Mouse (Mus musculus): ENCODE measurements around the gene 2510009E07Rik.

The 2510009E07Rik gene

GRCm38 (mm10) chr16:21631815-21632222 is 62.6 kb downstream of the 2510009E07Rik start:
- DNase-seq = no peak

DNA sequence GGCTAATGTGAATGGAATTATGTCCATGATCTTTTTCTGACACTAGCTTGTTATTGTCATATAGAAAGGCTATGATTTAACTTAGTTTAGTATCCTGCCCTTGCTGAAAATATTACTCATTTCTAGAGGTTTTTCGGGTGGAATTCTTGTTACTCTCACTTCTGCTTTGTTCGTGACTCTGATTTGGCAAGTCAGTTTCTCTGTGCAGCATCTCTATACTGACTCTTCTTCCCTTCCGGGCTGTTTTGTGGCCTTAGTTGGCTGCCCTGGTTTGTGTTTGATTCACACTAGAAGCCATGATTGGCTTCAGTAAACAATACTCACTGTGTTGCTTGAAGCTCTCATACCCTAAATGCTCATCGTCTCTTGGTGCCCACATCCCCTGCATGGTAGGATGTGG is 63.9 kb downstream of the 2510009E07Rik start:
- no peak for DNase-seq

DNA sequence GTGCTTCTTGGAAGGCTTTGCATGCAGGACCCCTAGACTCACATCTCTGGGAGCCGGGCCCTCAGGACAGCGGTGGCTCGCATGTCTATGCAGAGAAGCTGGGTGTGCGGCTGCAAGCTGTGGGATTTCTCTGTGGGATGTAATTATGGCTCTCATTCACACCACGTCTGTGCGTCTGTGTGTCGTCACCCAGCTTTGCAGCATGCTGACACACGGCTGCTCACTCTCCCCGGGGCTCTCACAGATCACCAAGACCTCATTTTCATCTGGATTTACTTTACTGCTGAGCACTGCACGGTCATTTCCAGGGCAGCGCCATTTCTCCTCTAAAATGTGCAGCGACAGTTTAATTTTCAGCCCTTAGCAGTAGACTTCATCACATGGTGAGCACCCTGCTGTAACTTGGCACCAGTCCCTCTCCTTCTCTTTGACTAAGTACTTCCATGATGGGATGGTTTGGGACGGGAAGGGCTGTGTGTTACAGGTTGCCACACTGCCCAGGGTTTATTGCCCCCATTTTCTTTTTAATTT is 66.3 kb downstream of the 2510009E07Rik start:
- DNase-seq = no peak

- DNase-seq = peak; percentile 49
Observed at GRCm38 (mm10) chr16:21627248-21627647, 67.2 kb downstream of the 2510009E07Rik start.

- no peak for DNase-seq
Observed at GRCm38 (mm10) chr16:21625784-21626634, 68.5 kb downstream of the 2510009E07Rik start.

DNA sequence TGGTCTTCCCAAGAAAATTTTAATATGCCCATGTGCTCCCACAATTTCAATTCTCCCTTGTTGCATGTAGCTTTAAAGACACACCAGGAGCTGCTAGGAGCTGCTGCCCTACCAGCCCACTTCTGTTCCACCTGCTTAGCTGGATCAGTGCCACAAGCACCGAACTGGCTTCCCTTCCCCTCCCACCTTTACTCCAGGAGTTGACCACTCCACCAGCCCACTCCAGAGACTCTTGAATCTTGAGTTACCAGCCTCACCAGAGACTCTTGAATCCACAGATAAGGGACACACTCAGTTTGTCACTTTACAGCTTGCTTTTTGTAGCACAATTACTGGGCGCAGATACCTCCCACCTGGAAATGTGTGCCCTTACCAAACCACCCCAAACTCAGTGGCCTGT is 73.8 kb downstream of the 2510009E07Rik start:
- no peak for DNase-seq

- DNase-seq = no peak
Observed at GRCm38 (mm10) chr16:21615802-21616201, 78.7 kb downstream of the 2510009E07Rik start.

DNA sequence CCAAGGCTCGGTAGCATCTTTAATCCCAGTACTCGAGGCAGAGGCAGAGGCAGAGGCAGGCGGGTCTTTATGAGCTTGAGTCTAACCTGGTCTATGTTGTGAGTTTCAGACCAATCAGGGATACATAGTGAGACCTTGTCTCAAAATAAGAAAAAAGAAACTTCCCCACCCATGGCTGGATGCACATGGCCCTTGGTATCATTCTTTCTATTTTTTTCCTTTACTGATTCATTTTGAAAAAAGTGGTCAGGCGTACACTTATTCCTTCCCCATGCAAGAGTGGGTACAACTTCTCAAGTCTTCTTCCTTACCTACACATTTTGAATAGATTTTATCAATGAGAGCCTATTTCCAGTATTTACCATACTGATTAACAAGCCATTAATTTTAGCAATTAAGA is 84.0 kb downstream of the 2510009E07Rik start:
- no peak for DNase-seq

- no peak for DNase-seq
Observed at GRCm38 (mm10) chr16:21608176-21608865, 86.1 kb downstream of the 2510009E07Rik start.

- DNase-seq = no peak
Observed at GRCm38 (mm10) chr16:21607651-21608040, 86.8 kb downstream of the 2510009E07Rik start.

- DNase-seq = no peak
Observed at GRCm38 (mm10) chr16:21607021-21607650, 87.3 kb downstream of the 2510009E07Rik start.

DNA sequence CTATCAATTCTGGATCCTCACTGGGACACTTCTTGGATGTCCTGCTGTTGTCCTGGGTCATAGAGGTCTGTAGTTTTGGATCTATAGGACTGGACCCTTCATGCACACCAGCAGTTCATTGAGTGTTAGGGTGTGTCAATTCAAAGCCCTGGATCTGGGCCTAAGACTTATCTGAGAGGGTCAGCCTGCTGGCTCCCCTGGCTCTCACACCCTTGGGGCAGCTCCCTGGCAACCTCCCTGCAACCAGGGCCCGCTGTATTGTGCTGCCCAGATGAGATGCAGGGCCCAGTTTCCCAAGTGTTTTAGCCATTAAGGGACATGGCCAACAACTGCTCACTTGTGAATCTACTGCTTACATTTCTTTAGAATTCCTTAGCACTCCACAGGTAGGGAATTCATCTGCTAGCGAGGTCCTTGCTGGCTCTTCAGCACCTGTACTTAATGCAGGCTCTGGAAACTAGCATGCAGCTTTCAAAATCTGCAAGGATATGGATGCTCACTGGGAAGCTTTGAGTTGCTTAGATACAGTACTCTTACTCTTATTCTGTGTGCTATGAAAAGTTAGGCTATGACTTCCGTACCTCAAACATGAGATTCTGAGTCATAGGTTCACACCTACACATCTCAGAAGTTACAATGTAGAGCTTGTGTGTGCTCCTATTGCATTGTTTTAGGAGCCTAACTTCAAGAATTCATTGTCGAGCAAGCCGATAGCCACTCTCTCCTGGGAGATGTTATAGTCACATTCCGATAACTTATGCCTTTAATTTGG is 88.0 kb downstream of the 2510009E07Rik start:
- no peak for DNase-seq

- DNase-seq = no peak
Observed at GRCm38 (mm10) chr16:21604354-21604753, 90.1 kb downstream of the 2510009E07Rik start.
